Mouse (Mus musculus) heart, postnatal 0 days (tissue): ENCODE results near the gene Hif1an.

Experiments
- CTCF ChIP-seq: IDR thresholded peaks from 2 replicates; pipeline ENCODE4 v1.5.1; 2016; ENCODE audit warnings: antibody characterized with exemption, control low read depth, low read depth
- EP300 ChIP-seq: IDR thresholded peaks from 2 replicates; pipeline ENCODE4 v1.6.1; 2016; ENCODE audit warnings: antibody characterized with exemption, low read depth

DNA sequence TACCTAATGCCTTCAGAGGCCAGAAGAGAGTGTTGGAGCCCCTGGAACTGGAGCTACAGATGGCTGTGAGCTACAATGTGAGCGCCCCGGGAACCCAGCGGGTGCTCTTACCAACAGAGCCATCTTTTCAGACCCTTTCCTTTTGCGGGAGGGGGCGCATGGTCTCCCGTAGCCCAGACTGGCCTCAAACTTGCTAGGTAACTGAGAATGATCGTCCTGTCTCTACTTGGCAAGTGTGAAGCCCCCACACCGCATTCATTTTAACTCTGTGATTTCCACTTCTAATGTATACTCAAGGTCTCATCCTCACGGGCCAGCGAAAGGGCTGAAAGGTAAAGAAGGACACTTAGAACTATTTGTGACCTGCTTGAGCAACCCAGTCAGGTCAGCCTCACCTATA lies 18.3 kb upstream of the Hif1an start:
- TF ChIP-seq CTCF (no peak), EP300 (no peak)
